Mouse (Mus musculus): ENCODE results near the gene Ptbp3. TPM values are rescaled to one million over a fixed set of nuclear protein-coding genes. Genes with fewer than 3 reads are reported as not detected.

The Ptbp3 gene
- total RNA-seq, 2 experiments from 2014 or later: 283 to 341 TPM

DNA sequence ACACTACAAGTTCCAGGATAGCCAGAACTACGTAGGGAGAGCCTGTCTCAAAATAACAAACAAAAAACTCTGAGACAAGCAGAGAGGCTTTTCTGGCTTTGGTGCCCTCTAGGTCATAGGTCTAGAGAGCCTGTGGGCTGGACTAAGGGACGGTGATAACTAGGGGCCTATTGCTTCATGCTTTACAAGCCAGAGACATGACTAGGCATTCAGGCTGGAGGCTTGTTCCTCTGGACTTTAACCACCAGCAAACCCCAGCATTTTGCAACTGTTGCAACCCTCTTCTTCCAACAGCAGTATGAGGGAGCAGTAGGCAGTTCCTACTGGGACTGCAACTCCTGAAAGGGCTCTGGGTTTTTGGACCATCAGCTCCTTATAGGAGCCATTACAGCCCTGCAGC is 109.2 kb downstream of the Ptbp3 start:
- ATAC-seq (ENCODE audit: poor library complexity, severe bottlenecking): peak; percentile 75

DNA sequence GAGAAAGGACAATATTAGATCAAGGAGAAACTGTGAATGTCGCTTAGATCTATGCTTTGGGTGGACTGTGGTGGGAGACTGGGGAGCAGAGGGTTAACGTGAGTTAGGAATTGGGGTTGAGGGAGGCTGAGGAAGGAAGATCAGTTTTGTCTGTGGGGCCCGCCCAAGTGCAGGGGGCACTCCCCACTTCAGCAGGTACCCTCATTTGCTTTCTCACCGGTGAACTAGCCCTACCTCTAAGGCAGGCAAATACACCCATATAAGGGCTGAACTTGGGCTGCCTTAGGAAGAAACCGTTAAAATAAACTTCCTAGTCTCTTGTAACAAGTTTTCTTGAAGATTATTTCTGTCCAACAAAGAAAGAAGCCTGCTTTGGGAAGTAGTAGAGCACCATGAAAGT is 110.1 kb downstream of the Ptbp3 start:
- ATAC-seq (ENCODE audit: poor library complexity, severe bottlenecking): no peak

DNA sequence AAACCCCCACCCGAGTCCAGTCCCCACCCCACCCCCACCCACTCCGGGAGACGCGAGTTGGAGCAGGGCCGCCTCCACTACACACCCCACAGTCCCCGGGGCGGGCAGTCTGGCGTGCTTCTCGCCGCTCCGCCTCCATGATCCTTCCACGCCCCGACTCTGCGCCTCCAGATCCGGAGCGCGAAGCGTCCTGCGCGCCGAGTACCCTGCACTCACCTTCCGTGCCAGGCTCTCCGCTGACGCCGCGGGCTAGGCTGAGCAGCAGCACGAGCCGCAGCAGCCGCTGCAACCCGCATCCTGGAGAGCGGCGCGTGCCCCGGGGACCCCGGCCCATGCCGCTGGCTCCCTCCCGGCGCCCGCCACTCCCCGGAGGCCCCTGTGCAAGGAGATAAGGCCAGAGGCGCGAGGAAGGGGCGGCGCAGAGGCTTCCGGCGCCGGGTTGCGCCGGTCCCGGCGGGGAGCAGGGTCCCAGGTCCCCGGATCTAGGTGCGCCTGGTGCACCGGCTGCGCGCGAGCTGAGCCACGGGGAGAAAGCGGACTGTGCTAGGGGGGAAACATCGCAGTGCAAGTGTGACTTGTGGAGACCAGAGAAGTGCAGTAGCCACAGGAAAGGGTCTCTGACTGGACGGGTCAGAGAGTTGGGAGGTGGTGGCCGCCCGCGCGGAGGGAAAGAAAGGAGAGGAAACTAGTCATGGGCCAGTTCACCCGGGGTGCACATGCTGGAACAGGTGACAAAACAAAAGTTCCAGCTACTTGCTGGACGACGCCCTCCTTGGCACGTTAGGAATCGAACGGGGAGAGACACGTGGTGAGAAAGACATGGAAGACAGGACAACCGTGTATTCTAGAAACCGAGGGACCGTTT is 110.9 kb downstream of the Ptbp3 start, which contains the start of gene Susd1:
Susd1 (minus strand) TSS at position 644 of the 865 bp plus-strand sequence.
- ATAC-seq (ENCODE audit: poor library complexity, severe bottlenecking): peak; percentile 51

DNA sequence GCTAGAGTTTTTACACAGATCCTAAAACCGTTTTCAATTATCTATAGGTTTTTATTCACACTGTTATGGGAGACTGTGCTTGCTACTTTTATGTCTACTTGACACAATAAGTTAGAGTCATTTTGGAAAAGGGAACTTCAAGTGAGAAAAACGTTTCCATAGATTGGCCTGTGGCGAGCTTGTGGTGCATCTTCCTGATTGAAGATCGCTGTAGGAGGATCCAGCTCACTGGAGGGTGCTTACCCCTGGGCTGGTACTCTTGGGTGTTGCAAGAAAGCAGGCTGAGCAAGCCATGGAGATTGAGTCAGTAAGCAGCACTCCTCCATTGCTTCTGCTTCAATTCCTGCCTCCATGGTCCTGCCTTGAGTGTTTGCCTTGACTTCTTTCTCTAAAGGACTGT is 113.2 kb downstream of the Ptbp3 start:
- ATAC-seq (ENCODE audit: poor library complexity, severe bottlenecking): peak; percentile 58

DNA sequence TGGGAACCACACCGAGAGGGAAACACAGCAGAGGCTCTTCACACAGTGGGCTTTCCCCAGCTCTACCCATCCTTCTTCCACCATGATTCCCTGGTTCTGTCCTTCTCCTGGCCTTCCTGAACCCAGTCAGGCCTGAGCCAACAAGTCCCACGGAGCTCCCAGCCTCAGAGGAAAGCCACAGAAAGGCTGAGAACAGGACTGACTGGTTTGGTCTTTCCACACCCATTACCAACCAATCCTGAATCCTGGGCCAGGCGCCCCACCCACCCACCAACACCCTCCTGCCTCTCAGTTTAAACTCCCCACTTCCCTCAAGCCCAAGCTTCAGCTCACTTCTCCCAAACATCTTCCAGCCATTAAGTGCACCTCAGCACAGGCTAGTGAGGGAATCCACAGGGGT is 115.1 kb downstream of the Ptbp3 start:
- no peak for ATAC-seq (ENCODE audit: poor library complexity, severe bottlenecking)

DNA sequence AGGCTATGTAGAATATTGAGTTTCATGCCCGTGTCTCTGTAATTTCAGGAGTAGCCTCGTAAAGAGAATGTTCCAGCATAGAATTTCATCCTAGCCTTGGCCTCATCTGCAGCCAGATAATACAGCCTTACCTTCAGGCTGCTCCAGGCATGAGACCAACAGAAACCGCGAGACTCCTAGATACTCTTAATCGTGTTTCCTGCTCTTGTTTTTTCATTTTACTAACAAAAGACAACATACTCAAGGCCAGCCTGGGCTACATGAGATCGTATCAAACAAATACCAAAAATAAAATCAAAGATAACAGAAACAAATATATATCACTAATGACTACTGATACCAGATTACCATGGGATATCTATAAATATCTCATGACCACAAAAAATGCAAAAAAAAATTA is 120.0 kb downstream of the Ptbp3 start:
- ATAC-seq (ENCODE audit: poor library complexity, severe bottlenecking): no peak

DNA sequence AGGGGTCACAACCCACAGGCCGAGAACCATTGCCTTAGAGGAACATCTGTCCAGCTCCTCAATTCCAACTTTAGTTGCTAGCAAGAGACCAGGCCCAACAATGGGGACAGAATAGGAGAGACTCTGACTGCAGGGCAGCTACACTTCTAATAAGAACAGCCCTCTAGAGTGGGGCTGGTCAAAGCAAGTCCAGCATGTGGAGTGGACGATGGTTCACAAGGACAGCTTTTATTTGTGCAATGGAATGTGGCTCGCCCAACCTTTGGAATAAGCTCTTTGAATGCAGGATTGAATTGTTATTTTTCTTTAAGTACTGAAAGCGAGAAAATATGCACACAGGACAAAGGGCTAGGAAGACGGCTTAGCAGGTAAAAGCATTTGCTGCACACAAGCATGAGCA is 122.7 kb downstream of the Ptbp3 start:
- no peak for ATAC-seq (ENCODE audit: poor library complexity, severe bottlenecking)

DNA sequence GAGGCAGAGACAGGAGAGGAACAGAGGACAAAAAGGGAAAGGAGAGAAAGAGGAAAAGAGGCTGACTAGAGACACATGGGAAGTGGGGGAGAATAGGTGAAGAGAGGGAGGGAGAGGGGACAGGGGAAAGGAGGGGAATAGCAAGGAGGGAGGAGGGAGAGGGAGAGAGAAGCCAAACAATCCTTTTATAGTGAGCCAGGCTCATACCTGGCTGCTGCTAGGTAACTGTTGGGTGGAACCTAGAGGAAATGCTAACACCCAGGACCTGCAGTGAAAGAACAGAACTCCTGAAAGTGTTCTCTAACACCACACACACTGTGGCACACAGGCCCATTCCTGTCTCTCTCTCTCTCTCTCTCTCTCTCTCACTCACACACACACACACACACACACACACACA is 126.4 kb downstream of the Ptbp3 start:
- no peak for ATAC-seq (ENCODE audit: poor library complexity, severe bottlenecking)

DNA sequence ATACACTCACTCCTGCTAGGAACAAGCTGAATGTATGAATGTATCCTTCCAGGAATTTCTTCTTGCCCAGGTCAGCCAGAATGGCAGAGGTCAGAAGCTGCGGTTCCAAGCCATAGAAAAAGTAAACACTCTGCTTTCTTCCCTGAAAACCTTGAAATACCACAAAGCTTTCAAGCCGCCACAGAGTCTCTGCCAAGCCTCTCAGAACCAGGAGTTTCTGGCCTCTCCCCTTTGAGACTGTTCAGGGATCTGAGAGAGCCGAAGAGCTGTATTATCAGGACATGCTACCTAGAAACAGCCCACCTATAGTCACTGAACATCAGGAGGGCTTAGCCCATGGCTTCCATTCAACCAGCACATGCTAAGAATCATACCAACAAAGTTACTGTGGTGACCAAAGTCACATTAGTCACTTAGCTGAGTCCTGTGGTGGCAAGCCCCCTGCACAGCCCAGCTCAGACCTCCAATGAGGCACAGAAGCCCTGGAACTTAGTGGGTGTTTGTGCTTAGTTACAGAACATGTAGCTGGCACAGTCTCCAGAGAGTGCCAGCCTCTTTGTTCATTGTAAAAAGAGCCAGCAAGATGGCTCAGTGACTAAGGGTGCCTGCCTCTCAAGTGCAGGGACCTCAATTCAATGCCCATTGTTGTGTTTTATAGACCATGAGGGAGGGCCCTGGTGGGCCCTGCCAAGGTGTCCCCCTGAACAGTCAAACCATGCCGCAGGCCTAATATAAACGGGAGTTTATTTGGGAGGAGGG is 127.0 kb downstream of the Ptbp3 start:
- no peak for ATAC-seq (ENCODE audit: poor library complexity, severe bottlenecking)

Other genes with a start within 250 kb of the Ptbp3 start
- 16.3 and 24.0 TPM in 2 replicates for gene Susd1, start 110.7 kb downstream of the Ptbp3 start, total RNA-seq (2015)
- 33.6 and 33.9 TPM in 2 replicates for gene Susd1, start 110.7 kb downstream of the Ptbp3 start, total RNA-seq (2017)
- gene Hsdl2, start 32.2 kb upstream of the Ptbp3 start, total RNA-seq (2015): 22.2 and 23.5 TPM in 2 replicates
- gene Hsdl2, start 32.2 kb upstream of the Ptbp3 start, total RNA-seq (2017): 22.3 and 27.6 TPM in 2 replicates
- 3.6 and 4.6 TPM in 2 replicates for gene E130308A19Rik, start 76.8 kb upstream of the Ptbp3 start, total RNA-seq (2015)
- gene E130308A19Rik, start 76.8 kb upstream of the Ptbp3 start, total RNA-seq (2017): 1.9 and 2.0 TPM in 2 replicates